Comparison of ENCODE assay signal across 13 mouse cellular contexts in genomic region chrX:10539482-10540166, GRCm38 (mm10). TPM values are rescaled to one million over a fixed set of nuclear protein-coding genes. Genes with fewer than 3 reads are reported as not detected.
DNase-seq lines count a peak whose midpoint lies in the region; ATAC-seq lines count a peak whose summit lies in the region.
"Had no signal": no experiment of that assay in that cellular context is flagged by ENCODE, and none has a peak within 500 bp of the region (broad histone marks: within the 10 kb centered on the region; RNA-seq: fewer than 3 reads in every experiment).

No protein-coding gene starts in this region.

- no peak overlapping the region for H3K27ac ChIP-seq in embryonic facial prominence, embryonic 14.5 days (replicated peaks; ENCODE audit: low read depth, low read length)
- no peak overlapping the region for H3K27ac ChIP-seq in embryonic facial prominence, embryonic 10.5 days (replicated peaks)
- H3K27ac ChIP-seq in hindbrain, embryonic 11.5 days (ENCODE audit: low read depth, low read length): no peak overlapping the region
- H3K27ac ChIP-seq: forebrain, embryonic 13.5 days; limb, embryonic 15.5 days had no signal

- H3K4me2 ChIP-seq in embryonic facial prominence, embryonic 14.5 days (ENCODE audit: low read depth, low read length): no peak overlapping the region
- no peak overlapping the region for H3K4me2 ChIP-seq in hindbrain, embryonic 11.5 days (replicated peaks; ENCODE audit: low read depth, low read length)
- H3K4me2 ChIP-seq: forebrain, embryonic 13.5 days; limb, embryonic 15.5 days had no signal

- H3K9ac ChIP-seq in embryonic facial prominence, embryonic 14.5 days (ENCODE audit: low read depth, low read length): no peak overlapping the region
- no peak overlapping the region for H3K9ac ChIP-seq in hindbrain, embryonic 11.5 days (ENCODE audit: low read depth, low read length)
- H3K9ac ChIP-seq: forebrain, embryonic 13.5 days; limb, embryonic 15.5 days had no signal

- 0 out of 2 replicates have a peak, but pooled peaks have one; percentile 33 for ATAC-seq in embryonic facial prominence, embryonic 14.5 days (ENCODE audit: low read depth)
- ATAC-seq in hindbrain, embryonic 11.5 days (ENCODE audit: low FRiP score): no peak
- ATAC-seq: forebrain, embryonic 13.5 days had no signal

- DNase-seq in embryonic facial prominence, embryonic 14.5 days (ENCODE audit: low spot score): peak; percentile 68
- DNase-seq in embryonic facial prominence, embryonic 10.5 days (ENCODE audit: low spot score): no peak
- DNase-seq in kidney, postnatal 10 days: peak; percentile 53
- DNase-seq in kidney, adult 9 months: no peak
- peak; percentile 26 for DNase-seq in ovary, adult 18-20 months (ENCODE audit: low spot score)
- DNase-seq in ovary, postnatal 10 days (ENCODE audit: low spot score): no peak
- DNase-seq in ovary, postnatal 36 days (ENCODE audit: low spot score): peak; percentile 39
- DNase-seq in hindbrain, embryonic 11.5 days (ENCODE audit: low spot score): no peak
- DNase-seq: cerebellum, adult 18-20 months; embryo, embryonic 11 days; thymus, adult 2 months had no signal

- no peaks in the 10 kb centered on the region for H3K27me3 ChIP-seq in embryonic facial prominence, embryonic 14.5 days (replicated peaks; ENCODE audit: control insufficient read depth, insufficient read depth, low read length)
- no peaks in the 10 kb centered on the region for H3K27me3 ChIP-seq in embryonic facial prominence, embryonic 10.5 days (replicated peaks; ENCODE audit: low read depth, poor library complexity, severe bottlenecking)
- no peaks in the 10 kb centered on the region for H3K27me3 ChIP-seq in hindbrain, embryonic 11.5 days (ENCODE audit: control insufficient read depth, insufficient read depth, low read length)
- H3K27me3 ChIP-seq: forebrain, embryonic 13.5 days; limb, embryonic 15.5 days had no signal

- 50% methylated on average over 6 of the region's 6 CpGs for whole genome bisulfite sequencing in embryonic facial prominence, embryonic 14.5 days
- WGBS in embryonic facial prominence, embryonic 10.5 days: 79% methylated on average over 6 of the region's 6 CpGs
- 77% methylated on average over 6 of the region's 6 CpGs for WGBS in hindbrain, embryonic 11.5 days

- no peaks in the 10 kb centered on the region for H3K4me1 ChIP-seq in embryonic facial prominence, embryonic 14.5 days (ENCODE audit: control insufficient read depth, insufficient read depth, low read length)
- peaks cover 6% of the 10 kb centered on the region; the same call in 1 of the 2 replicates for H3K4me1 ChIP-seq in embryonic facial prominence, embryonic 10.5 days
- no peaks in the 10 kb centered on the region for H3K4me1 ChIP-seq in hindbrain, embryonic 11.5 days (replicated peaks; ENCODE audit: control insufficient read depth, insufficient read depth, low read length)

- no peaks in the 10 kb centered on the region for H3K9me3 ChIP-seq in embryonic facial prominence, embryonic 14.5 days (ENCODE audit: control insufficient read depth, low read length)
- H3K9me3 ChIP-seq in embryonic facial prominence, embryonic 10.5 days: no peaks in the 10 kb centered on the region
- no peaks in the 10 kb centered on the region for H3K9me3 ChIP-seq in hindbrain, embryonic 11.5 days (ENCODE audit: control insufficient read depth, low read length)
- H3K9me3 ChIP-seq: forebrain, embryonic 13.5 days; limb, embryonic 15.5 days had no signal

- no peak overlapping the region for H3K4me3 ChIP-seq in embryonic facial prominence, embryonic 14.5 days (ENCODE audit: low read depth, low read length)
- no peak overlapping the region for H3K4me3 ChIP-seq in embryonic facial prominence, embryonic 10.5 days
- H3K4me3 ChIP-seq in hindbrain, embryonic 11.5 days (ENCODE audit: low read depth, low read length): no peak overlapping the region
- H3K4me3 ChIP-seq: forebrain, embryonic 13.5 days; limb, embryonic 15.5 days had no signal

- no peaks in the 10 kb centered on the region for H3K36me3 ChIP-seq in embryonic facial prominence, embryonic 14.5 days (ENCODE audit: control insufficient read depth, insufficient read depth, low read length)
- no peaks in the 10 kb centered on the region for H3K36me3 ChIP-seq in embryonic facial prominence, embryonic 10.5 days (replicated peaks)
- H3K36me3 ChIP-seq in hindbrain, embryonic 11.5 days (ENCODE audit: control insufficient read depth, insufficient read depth, low read length): no peaks in the 10 kb centered on the region
- H3K36me3 ChIP-seq: limb, embryonic 15.5 days had no signal

RNA-seq across cellular contexts. Expression of gene Tspan7, which starts 54.7 kb away (rescaled TPM):
- 97.5 TPM in 2 replicates for polyA plus RNA-seq in embryonic facial prominence, embryonic 14.5 days (2014; fragmentation: Nextera tagmentation; extraction: Ambion mirVana)
- 84.4 and 87.8 TPM in 2 replicates for polyA plus RNA-seq in embryonic facial prominence, embryonic 10.5 days (2016; fragmentation: Nextera tagmentation; extraction: Ambion mirVana)
- 74.4 and 80.9 TPM in 2 replicates for polyA plus RNA-seq in hindbrain, embryonic 11.5 days (2014; fragmentation: Nextera tagmentation; extraction: Ambion mirVana)

Comparison
In these comparisons a context has a peak if more than half of its experiments do, and no peak if none do; other contexts are left out.
1. DNase-seq: peak in embryonic facial prominence, embryonic 14.5 days (single experiment), kidney, postnatal 10 days (single experiment), ovary, adult 18-20 months (single experiment) and ovary, postnatal 36 days (single experiment); none in embryonic facial prominence, embryonic 10.5 days (single experiment), kidney, adult 9 months (single experiment), ovary, postnatal 10 days (single experiment) and hindbrain, embryonic 11.5 days (single experiment).